Mouse (Mus musculus): ENCODE measurements around the gene Erc2.
A peak's percentile ranks its signal among the peaks of the same experiment; 100 is the strongest.

The Erc2 gene

DNA sequence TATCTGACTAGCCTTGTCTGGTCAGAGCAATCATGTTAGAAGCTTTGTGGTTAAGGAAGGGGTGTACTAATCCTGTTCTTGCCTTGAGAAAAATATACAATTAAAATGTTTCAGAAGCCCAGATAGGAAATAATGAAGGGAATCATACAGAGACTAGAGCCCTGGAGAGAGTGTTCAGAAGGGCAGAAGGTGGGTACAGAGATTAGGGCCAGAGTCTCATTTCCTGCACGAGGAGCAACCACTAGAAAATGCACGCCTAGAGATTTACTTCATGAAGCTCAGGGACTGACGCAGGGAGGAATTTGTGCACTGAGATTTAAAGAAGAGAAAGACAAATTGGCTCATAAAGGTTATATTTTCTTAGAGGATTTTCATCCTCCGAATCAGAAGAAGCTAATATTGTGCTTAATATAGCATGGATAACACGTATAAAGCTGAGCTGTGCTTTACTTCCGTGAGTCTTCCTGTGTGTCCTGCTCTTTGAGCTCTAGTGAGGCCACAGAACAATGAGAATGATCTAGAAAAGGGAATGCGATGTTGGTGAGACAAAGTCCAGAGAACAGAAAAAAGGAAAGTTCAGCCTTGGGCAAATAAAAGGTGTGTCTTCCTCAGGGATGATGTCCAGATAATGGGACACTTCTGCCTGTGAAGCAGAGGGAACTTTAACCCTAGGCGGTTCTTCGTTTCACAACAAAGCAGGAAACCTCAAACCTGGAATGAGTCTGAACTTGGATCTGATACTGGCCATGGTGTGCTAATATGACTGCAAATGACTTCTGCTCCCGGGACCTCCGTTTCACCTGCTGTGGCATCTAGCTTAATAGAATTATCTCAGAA is 45.0 kb downstream of the Erc2 start:
- DNase-seq (ENCODE audit: low read depth, low spot score), result peak; percentile 33

DNA sequence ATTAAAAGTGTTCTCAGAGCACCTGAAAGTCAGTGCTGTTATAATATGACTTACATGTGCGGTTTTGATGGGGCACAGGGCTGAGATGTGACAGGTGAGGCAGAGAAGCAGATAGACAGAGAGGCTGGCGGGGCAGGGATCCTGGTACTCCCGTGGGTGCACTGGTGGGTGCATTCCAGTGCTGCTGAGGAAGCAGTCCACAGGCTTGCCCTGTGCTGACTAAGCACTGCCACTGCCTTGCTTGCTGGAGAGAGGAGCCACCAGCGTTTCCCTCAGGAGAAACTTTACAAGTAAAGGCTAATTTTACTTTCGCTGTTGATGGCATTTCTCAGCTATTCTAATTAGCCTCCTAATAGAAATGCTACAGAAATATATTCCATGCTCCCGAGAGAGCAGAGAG is 45.9 kb downstream of the Erc2 start:
- no peak for DNase-seq (ENCODE audit: low read depth, low spot score)

- DNase-seq (ENCODE audit: low read depth, low spot score), result peak; percentile 95
Measured at GRCm38 (mm10) chr14:27669939-27670338, 47.7 kb downstream of the Erc2 start.

GRCm38 (mm10) chr14:27672761-27673160 is 50.5 kb downstream of the Erc2 start:
- no peak for DNase-seq (ENCODE audit: low read depth, low spot score)

- peak; percentile 92 for DNase-seq (ENCODE audit: low read depth, low spot score)
Measured at GRCm38 (mm10) chr14:27674096-27674495, 51.9 kb downstream of the Erc2 start.

- peak; percentile 49 for DNase-seq (ENCODE audit: low read depth, low spot score)
Measured at GRCm38 (mm10) chr14:27674561-27674960, 52.3 kb downstream of the Erc2 start.

DNA sequence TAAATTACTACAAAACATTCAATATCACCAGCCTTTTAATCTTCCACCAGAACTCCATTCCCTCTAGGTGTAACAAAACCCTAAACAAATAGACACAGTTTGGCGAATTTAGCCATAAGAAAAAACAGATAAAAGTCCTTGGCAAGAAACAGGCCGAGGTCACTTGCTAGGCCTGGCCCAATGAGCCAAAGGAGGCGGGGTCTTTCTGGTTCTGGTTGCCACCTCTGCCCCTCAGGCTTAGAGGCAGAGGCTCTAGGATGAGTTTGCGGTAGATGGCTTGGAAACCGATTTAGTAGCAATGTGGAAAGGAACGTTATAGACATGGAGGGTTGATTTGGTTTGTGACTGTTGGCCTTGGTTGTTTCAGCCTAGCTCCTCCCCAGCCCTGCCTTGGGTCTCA is 52.8 kb downstream of the Erc2 start:
- DNase-seq (ENCODE audit: low read depth, low spot score), result peak; percentile 65

DNA sequence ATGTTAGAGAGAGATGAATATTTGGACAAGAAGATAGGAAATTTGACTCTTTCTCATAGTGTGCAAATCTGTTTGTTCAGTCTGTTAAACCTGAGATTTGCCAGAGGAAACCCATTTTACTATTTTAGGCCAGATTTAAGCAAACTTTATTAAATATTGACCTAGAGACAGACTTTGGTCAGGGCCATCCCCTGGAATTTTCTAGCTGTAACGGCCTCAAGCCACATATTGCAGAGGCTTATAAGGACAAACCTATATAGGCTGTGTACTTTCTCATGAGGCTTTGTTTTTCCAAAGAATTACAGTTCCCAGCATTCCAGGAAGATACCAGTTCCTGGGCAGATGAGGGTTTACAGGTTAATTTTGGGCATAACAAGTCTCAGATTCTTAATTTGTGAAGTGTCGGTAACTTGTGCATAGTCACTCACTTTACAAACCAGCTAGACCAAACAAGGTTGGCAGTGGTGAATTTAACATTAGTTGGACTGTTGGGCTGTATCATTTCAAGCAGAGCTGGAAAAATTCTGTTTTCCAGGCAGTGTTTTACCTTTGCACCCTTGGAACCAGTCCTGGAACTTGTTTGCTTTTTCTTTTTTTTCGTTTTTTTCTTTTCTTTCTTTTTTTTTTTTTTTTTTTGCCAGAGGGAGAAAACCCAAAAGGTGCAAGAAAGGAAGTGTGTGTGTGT is 60.3 kb downstream of the Erc2 start:
- no peak for DNase-seq (ENCODE audit: low read depth, low spot score)

DNA sequence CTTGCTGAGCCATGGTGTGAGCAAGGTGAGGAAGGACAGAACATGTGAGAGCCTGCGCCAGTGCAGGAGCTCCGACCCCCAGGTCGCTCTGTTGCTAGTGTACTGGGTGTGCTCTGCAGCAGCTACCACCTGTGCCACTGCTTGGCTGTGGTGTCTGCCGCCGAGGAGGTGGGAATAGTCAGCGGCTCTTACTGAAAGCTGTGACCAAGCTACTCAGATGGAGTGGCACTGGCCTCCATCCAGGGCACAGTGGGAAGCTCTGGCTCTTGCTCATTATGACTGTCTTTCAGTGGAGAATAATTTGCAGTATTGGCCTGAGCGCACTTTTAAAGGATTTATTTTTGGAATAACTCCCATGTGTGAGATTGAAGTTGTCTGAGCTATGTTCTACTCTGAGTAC is 73.6 kb downstream of the Erc2 start:
- DNase-seq (ENCODE audit: low read depth, low spot score), result no peak

DNA sequence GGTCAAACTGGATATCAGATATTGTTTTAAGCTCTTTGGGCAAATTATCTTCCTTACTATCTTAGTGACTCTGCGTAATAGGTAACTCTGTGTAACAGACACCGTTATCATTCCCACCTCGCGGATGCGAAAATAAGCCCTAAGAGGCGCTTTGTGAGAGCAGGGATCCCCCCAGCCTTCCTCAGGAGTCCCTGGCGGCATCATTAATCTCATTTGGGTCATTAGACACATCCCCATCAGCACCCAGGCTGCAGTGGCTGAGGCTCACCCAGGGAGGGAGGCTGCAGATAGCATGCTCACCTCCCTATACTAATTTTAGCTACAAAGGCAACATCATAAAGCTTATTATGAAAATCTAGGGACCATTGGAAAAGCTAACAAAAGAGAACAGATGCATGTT is 95.1 kb downstream of the Erc2 start:
- DNase-seq (ENCODE audit: low read depth, low spot score), result no peak

DNA sequence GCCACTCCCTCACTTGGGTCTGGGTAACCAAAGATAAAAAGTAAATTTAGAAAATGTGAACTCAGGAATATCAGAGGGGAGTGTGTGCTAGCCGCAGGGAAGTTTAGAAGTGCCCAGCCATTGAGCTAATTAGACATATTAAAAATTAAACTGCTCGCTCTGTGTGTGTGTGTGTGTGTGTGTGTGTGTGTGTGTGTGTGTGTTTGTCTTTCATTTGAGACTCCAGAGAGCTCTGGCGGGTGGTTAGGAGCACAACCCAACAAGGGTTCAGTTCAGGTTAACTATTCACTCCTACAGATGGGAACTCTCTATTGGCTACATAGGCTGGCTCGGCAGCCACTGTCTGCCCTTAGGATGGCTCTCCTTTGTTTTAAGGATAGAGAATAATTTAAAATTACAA is 97.4 kb downstream of the Erc2 start:
- DNase-seq (ENCODE audit: low read depth, low spot score), result no peak

GRCm38 (mm10) chr14:27720944-27721343 is 98.7 kb downstream of the Erc2 start:
- DNase-seq (ENCODE audit: low read depth, low spot score), result no peak

GRCm38 (mm10) chr14:27721759-27722158 is 99.5 kb downstream of the Erc2 start:
- DNase-seq (ENCODE audit: low read depth, low spot score), result no peak

DNA sequence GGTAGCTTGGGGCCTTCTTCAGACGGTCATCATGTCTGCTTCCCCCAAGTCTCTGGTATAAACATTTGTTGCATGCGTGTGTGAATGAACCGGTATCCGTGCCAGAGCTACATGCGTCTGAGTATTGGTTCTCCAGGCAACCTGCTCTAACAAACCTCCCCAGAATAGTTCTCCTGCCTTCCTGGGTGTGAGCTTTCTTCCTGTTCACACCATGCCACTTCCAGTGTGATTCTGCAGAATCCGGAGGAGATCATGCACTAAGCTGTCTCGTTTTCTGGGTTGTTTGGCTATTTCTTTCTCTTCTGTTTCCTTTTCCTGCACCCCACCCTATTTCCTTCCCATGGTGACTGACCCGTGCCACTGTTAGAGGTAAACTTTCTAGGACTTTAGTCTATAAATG is 105.3 kb downstream of the Erc2 start:
- DNase-seq (ENCODE audit: low read depth, low spot score), result no peak

DNA sequence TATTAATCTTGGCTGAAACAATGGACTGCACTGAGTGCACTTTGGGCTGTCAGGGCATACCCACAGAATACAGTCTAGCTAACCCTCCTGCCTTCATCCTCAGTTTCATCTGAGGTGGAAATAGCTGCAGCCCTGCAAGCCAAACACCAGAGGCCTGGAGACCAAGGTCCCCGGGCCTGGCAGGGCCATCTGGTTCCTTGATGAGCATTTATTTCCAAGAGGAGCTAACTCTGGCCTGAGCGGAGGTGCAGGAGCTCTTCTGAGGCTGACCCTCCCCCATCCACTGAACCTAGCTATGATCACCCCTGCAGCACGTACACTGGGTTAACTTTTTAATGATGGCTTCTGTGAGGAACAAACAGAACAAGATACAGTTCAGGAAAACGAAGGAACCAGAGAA is 108.9 kb downstream of the Erc2 start:
- no peak for DNase-seq (ENCODE audit: low read depth, low spot score)

DNA sequence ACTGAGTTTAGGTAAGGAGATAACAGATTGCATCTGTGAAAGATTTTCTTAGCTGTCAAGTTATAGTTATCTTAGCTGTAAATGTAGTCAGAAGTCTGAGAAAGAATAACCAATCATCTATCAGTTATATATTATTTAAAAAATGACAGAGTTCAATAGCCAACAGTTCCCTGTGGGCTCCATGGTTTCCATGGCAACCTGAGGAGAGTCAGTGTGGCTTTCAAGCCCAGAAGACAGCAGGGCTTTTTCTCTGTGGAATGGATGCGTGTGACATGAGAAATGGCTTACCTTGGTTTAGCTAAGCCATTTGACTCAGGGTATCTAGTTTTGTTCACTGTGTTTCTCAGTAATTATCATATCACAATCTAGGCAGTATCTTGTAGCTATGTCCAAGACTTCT is 117.2 kb downstream of the Erc2 start:
- DNase-seq (ENCODE audit: low read depth, low spot score), result no peak

- DNase-seq (ENCODE audit: low read depth, low spot score), result peak; percentile 74
Measured at GRCm38 (mm10) chr14:27741248-27741916, 119.2 kb downstream of the Erc2 start.

- no peak for DNase-seq (ENCODE audit: low read depth, low spot score)
Measured at GRCm38 (mm10) chr14:27754340-27754739, 132.1 kb downstream of the Erc2 start.

- no peak for DNase-seq (ENCODE audit: low read depth, low spot score)
Measured at GRCm38 (mm10) chr14:27756901-27757300, 134.7 kb downstream of the Erc2 start.

DNA sequence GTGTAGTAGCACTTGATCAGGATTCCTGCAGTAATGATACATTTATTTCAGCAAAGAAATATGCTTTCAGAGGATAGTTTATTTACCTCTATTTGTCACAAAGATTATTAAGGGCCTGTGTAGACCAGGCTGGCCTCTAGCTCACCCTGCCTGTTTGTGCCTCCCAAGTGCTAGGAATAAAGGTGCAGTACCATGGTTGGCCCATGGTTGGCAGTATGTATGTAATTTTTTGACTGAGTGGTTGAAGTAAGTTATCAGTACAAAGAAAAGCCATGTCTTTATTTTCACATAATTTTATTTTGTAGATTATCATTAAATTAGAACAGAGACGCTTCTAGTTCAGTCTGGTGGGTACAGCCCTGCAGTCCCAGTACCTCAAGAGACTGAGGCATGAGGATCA is 136.0 kb downstream of the Erc2 start:
- DNase-seq (ENCODE audit: low read depth, low spot score), result peak; percentile 25

DNA sequence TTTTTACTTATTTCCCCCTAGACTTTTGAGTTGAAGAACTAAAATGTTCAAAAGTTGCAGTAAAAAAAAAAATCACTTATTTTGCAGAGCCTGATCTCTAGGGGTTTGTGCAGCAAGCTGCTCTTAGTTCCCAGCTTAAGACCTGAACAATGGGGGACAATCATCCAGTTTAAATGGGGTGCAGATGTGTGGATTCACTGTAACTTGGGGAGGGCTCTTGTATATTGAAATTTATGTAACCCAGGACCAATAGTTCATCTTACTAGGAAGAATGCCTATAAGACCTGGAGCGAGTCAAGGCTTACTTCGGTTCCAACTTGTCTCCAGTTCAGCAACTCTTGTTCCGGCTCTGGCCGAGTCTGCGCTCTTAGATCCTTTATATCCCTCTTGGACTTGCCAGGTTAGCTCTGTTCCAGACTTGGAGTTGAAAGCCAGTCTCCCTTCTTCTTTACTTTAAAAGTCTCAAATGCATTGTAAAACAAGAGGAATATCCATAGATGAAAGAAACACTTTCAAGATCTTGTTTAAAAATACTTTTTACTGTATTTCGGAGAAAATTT is 136.9 kb downstream of the Erc2 start:
- DNase-seq (ENCODE audit: low read depth, low spot score), result no peak

DNA sequence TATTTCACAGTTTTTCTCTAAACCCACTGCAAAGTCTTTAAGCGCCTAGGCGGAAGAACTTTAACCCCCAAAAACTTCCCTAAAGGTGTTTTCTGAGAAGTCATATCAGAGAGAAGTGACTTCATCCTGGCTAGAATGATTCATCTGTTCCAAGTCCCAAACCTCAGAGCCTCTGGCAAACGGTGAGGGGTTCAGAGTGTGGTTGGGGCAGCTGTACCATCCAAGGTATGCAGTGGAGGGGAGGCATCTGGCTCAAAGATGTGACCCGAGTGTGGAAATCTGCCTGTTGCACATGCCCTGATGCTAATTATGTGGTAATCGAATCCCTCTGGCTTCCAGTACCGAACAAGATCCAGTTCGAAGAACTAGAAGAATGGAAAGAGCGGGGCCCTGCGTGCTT is 137.8 kb downstream of the Erc2 start:
- DNase-seq (ENCODE audit: low read depth, low spot score), result no peak

Data from ZHBTc4 (cell line).